Mouse (Mus musculus) brain, embryonic 14.5 days (tissue): Measurements from ENCODE around the gene Krtap5-1.

Experiments
- CTCF ChIP-seq: fragments of 200-500 bp; IDR thresholded peaks from 2 replicates; pipeline ENCODE4 v1.5.1; 2012; ENCODE audit warnings: inconsistent platforms, mild to moderate bottlenecking, moderate library complexity, borderline replicate concordance; ENCODE audit not compliant: insufficient read depth, insufficient read length; ENCODE audit errors: extremely low read depth
- POLR2A ChIP-seq: fragments of 200-500 bp; IDR thresholded peaks from 2 replicates; pipeline ENCODE4 v1.6.1; 2012; ENCODE audit warnings: mild to moderate bottlenecking, inconsistent platforms, borderline replicate concordance; ENCODE audit not compliant: poor library complexity, insufficient read depth, insufficient read length, severe bottlenecking; ENCODE audit errors: extremely low read depth

- TF ChIP-seq CTCF (peak; percentile 39; the same call in 1 of the 2 replicates), POLR2A (no peak)
Measured at GRCm38 (mm10) chr7:142285130-142285835, 11.6 kb downstream of the Krtap5-1 start.
